22 mouse cellular contexts compared by ENCODE assay signal in genomic region chr8:121043719-121044440, GRCm38 (mm10). TPM values are rescaled to one million over a fixed set of nuclear protein-coding genes. Genes with fewer than 3 reads are reported as not detected.
DNase-seq lines count a peak whose midpoint lies in the region; ATAC-seq lines count a peak whose summit lies in the region.
"Had no signal": no experiment of that assay in that cellular context is flagged by ENCODE, and none has a peak within 500 bp of the region (broad histone marks: within the 10 kb centered on the region; RNA-seq: fewer than 3 reads in every experiment).

No protein-coding gene starts in this region.

- no peaks in the 10 kb centered on the region for H3K36me3 ChIP-seq in lung, embryonic 16.5 days (ENCODE audit: control insufficient read depth, insufficient read depth, low read length)
- H3K36me3 ChIP-seq: embryonic facial prominence, embryonic 13.5 days; heart, embryonic 12.5 days; hindbrain, embryonic 12.5 days; limb, embryonic 15.5 days; midbrain, embryonic 12.5 days; neural tube, embryonic 12.5 days had no signal

- ATAC-seq in lung, embryonic 16.5 days (ENCODE audit: low read depth): no peak; the same call in 1 of the 2 replicates
- ATAC-seq: forebrain, embryonic 16.5 days had no signal

- no peaks in the 10 kb centered on the region for H3K27me3 ChIP-seq in lung, embryonic 16.5 days (ENCODE audit: control insufficient read depth, insufficient read depth, low read depth, low read length)

- H3K4me1 ChIP-seq in lung, embryonic 16.5 days (replicated peaks; ENCODE audit: control insufficient read depth, insufficient read depth, low read length): peaks cover 10% of the 10 kb centered on the region
- H3K4me1 ChIP-seq: embryonic facial prominence, embryonic 13.5 days; heart, embryonic 12.5 days; hindbrain, embryonic 12.5 days; limb, embryonic 15.5 days; midbrain, embryonic 12.5 days; neural tube, embryonic 12.5 days had no signal

- DNase-seq in kidney, adult 11 months: peak; percentile 8
- no peak for DNase-seq in kidney, postnatal 10 days
- no peak for DNase-seq in lung, postnatal 25 days (ENCODE audit: low spot score)
- peak; percentile 10 for DNase-seq in kidney, postnatal 14 days
- peak; percentile 29 for DNase-seq in yolk sac, embryonic 10.5 days (ENCODE audit: low spot score)
- DNase-seq in frontal cortex, postnatal 10 days (ENCODE audit: low spot score in 2 of 2): no peak
- DNase-seq in adrenal gland, adult 8-10 months: no peak
- DNase-seq: B cell, adult 2 months; cerebellum, adult 18-20 months; cerebellum, postnatal 36 days; heart, postnatal 14 days; right cerebral cortex, adult 18-20 months; thymus, adult 2 months had no signal

- no peak overlapping the region for H3K4me3 ChIP-seq in lung, embryonic 16.5 days (ENCODE audit: low read length)
- H3K4me3 ChIP-seq: embryonic facial prominence, embryonic 13.5 days; heart, embryonic 12.5 days; hindbrain, embryonic 12.5 days; layer of hippocampus, adult 2 months; limb, embryonic 15.5 days; midbrain, embryonic 12.5 days; neural tube, embryonic 12.5 days had no signal

- H3K4me2 ChIP-seq in lung, embryonic 16.5 days (ENCODE audit: low read depth, low read length): peak overlapping the region; percentile 39
- H3K4me2 ChIP-seq: embryonic facial prominence, embryonic 13.5 days; heart, embryonic 12.5 days; hindbrain, embryonic 12.5 days; limb, embryonic 15.5 days; midbrain, embryonic 12.5 days; neural tube, embryonic 12.5 days had no signal

- H3K27ac ChIP-seq in lung, embryonic 16.5 days (ENCODE audit: low read length): no peak overlapping the region
- H3K27ac ChIP-seq: embryonic facial prominence, embryonic 13.5 days; hindbrain, embryonic 12.5 days; layer of hippocampus, adult 2 months; limb, embryonic 15.5 days; midbrain, embryonic 12.5 days; neural tube, embryonic 12.5 days had no signal

- H3K9ac ChIP-seq in lung, embryonic 16.5 days (ENCODE audit: low read length): 0 out of 2 replicates have a peak overlapping the region, but pooled peaks have one; percentile 28
- H3K9ac ChIP-seq: embryonic facial prominence, embryonic 13.5 days; heart, embryonic 12.5 days; hindbrain, embryonic 12.5 days; limb, embryonic 15.5 days; midbrain, embryonic 12.5 days; neural tube, embryonic 12.5 days had no signal

- WGBS in lung, embryonic 16.5 days: 13% methylated on average over 19 of the region's 19 CpGs

- H3K9me3 ChIP-seq in lung, embryonic 16.5 days (ENCODE audit: control insufficient read depth, low read length): no peaks in the 10 kb centered on the region
- H3K9me3 ChIP-seq: heart, embryonic 12.5 days; hindbrain, embryonic 12.5 days; limb, embryonic 15.5 days; midbrain, embryonic 12.5 days; neural tube, embryonic 12.5 days had no signal

RNA-seq across cellular contexts. Expression of gene Foxf1, which starts 40.3 kb away (rescaled TPM):
- polyA plus RNA-seq in lung, embryonic 16.5 days (2015; fragmentation: Nextera tagmentation; extraction: Ambion mirVana): 126 and 138 TPM in 2 replicates
- under 1 TPM; 0.17 to 0.46 (median 0.29) TPM for total RNA-seq in adrenal gland, adult 8-10 months (2022)

Comparison
In these comparisons a context has a peak if more than half of its experiments do, and no peak if none do; other contexts are left out.
1. DNase-seq: peak in kidney, adult 11 months (single experiment), kidney, postnatal 14 days (single experiment) and yolk sac, embryonic 10.5 days (single experiment); none in kidney, postnatal 10 days (single experiment), lung, postnatal 25 days (single experiment), frontal cortex, postnatal 10 days (0 of 2) and adrenal gland, adult 8-10 months (single experiment).